Mouse (Mus musculus) ovary, postnatal 36 days (tissue): Measurements from ENCODE around the gene Pgam2.

Experiments used
- DNase-seq: peaks from one replicate; pipeline ENCODE4 v3.0.0; 2022; ENCODE audit warnings: low spot score, mixed read lengths

Pgam2 gene

DNA sequence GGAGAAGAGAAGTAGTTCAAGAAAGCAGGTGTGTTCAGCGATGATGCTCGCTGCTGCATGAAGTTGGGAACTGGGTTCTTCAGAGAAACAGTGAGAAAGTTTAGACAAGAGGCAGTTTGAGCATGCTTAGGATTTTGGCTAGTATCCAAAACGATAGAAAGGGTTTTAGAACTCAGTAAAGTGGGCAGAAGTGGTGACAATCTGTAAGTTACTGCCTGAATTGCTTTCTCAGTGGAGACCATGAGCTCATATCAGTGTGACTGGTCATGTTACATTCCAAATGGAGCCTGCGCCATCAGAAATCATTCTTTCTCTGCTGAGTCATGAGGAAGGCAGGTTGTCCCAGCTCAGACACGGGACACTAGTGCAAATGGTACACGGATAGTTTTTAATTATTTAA, 37.5 kb downstream of the Pgam2 start:
- no peak for DNase-seq

- no peak for DNase-seq
These were observed 40.9 kb downstream of the Pgam2 start for GRCm38 (mm10) chr11:5762633-5762982.

- DNase-seq, result peak; percentile 94
These were observed 41.5 kb downstream of the Pgam2 start, which contains the start of gene Urgcp for GRCm38 (mm10) chr11:5761820-5762632. Gene Urgcp (minus strand): TSS chr11:5762376.

- DNase-seq, result no peak
These were observed 49.8 kb downstream of the Pgam2 start for GRCm38 (mm10) chr11:5753755-5754154.
